Mouse (Mus musculus) thymus, postnatal 4 days (tissue): ENCODE measurements at regions not wholly inside any gene's neighbourhood (a gene's known extent, or its start where the extent isn't known, plus 50 kb on each side); places are given as distances from the start of the nearest gene placed in this dataset.

ENCODE experiments used
- DNase-seq: peaks from one replicate; pipeline ENCODE4 v3.0.0; 2021

GRCm38 (mm10) chr5:29870537-29870936, 134.8 kb upstream of the Gm5129 start:
- DNase-seq: no peak

- no peak for DNase-seq
These were observed 137.5 kb upstream of the Il6 start for GRCm38 (mm10) chr5:29875451-29875850.

- no peak for DNase-seq
These were observed 125.6 kb upstream of the Il6 start for GRCm38 (mm10) chr5:29887267-29887841.

DNA sequence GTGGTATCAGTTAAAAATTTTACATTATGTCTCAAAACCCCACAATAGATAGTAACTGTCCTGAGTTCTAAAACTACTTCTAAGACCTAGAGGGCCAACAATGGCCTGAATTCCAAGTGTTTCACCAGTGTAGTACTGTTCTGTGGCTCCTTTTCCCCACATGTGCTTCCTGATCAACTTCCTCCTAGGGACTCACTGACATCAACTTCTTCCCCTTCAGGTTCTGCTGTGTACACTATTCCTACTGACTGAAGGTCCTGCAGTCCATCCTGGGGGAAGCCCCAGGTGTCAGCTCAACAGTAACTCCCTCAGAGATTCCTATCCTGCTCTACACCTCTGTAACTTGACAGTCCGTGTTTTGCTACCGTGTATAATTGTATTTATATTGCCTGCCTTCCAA, 120.6 kb upstream of the Il6 start:
- DNase-seq: no peak

DNA sequence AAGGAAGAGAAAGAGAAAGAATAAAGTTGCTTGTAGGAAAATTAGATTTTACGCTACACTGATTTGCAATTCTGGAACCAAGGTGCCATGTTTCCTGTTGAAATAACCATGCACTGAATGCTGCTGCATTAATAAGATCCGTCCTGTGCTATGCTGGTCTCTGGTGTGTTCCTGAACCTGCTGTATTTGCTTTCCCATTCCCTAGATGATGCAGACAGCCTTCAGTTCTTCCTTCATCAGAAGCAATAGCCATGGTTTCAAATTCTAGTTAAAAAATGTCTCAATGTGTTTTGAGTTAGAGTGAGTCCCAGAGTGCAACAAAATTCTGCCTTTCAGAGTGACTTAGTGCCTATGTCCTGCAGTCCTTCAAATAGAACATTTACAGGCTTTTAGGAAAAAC, 120.1 kb upstream of the Il6 start:
- DNase-seq: no peak

DNA sequence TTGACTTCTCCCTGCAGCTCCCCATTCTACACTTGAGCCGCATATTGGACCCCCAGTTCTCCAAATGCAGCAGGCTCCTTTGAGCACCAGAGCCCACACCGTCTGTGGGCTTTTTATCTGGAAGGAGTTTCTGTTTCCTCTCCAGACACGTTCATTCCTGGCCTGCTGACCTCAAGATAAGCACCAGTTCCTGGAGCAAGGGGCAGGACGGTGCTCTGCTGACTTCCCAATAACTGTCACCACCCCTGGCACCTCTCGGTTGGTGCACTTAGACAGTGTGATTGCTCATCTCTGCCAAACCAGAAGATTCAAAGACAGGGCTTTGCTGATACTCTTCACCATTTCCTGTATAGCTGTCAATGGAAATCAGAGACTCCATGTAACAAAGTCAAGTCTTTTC, 119.1 kb upstream of the Il6 start:
- DNase-seq: no peak

DNA sequence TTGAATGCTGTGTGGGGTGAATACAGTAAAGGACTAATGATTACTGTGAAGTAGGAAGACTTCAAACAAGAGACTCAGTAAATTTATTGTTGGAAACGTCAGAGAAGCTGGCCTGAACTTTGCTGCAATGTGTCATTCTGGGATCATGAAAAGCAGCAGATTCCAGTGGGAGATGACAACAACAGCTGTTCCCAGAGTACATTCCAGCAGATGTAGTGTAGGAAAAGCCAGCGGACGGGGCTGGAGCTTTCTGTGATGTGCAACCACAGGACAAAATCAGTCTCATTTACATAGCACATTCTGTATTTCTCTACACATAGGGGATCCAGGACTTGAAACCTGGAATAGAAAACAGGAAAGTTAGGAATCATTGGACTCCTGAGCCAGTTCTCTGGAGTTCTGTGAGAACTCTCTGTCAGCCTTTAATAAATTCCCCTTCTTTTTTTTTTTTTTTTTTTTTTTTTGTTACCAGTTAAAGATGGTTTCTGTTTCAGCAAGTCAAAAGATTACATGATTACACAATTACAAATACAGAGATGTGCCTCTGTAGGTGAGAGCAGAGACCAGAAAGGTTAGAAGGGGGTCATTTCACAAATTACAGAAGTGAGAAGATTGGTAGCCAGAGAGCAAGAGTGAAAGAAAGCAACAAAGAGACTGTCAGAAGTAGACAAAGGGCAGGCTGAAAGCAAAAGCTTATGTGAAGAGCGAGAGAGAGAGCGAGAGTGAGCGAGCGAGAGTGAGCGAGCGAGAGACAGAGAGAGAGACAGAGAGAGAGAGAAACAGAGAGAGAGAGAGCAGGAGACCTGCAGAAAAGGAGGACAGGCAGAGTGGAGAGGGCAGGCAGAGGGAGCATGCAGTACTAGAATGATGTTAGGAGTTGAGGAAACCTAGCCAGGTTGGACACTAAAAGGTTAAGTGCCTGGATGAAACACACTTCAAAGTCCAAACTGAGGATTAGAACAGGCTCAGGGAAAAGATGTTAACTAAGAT, 118.0 kb upstream of the Il6 start:
- no peak for DNase-seq

- no peak for DNase-seq
These were observed 115.3 kb upstream of the Il6 start for GRCm38 (mm10) chr5:29897617-29898016.

- peak; percentile 12 for DNase-seq
These were observed 111.2 kb upstream of the Il6 start for GRCm38 (mm10) chr5:29901716-29902115.

- no peak for DNase-seq
These were observed 92.6 kb upstream of the Il6 start for GRCm38 (mm10) chr5:29920295-29920694.

DNA sequence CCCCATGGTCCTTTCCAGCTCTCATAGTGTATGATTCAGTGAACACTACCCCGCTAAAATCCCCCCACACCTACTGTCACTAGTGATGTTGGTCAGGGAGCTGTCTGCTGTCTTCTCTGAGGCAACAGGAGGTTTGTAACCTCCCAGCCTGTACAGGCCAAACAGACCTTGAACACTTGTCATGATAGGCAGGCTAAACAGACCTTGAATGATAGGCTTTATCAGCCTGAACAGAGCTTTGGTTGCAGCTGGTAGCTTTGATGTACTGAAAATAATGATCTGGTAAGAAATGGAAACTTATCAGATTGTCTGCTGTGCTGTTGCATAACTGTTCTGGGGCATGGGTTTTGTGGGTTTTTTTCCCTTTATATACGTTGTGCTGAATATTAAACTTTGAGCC, 87.4 kb upstream of the Il6 start:
- no peak for DNase-seq

DNA sequence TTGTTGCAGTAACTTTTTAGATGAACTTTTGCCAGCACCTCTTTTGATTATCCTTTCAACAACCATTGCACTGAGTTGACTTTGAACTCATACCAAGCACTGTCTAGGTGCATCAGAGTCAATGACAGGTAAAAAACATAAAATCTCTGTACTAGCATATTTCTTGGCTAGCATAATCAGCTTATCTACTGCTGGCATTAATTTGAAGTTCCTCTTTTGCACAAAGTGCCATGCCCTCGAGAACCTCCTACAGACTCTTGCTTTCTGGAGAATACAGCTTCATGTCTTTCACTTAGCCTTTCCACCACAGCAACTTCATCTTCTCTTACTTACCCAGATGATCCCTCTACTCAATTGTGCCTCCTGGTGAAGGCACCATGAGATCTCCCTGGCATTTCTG, 85.3 kb upstream of the Il6 start:
- DNase-seq: no peak

GRCm38 (mm10) chr5:29929381-29929780, 83.5 kb upstream of the Il6 start:
- no peak for DNase-seq

DNA sequence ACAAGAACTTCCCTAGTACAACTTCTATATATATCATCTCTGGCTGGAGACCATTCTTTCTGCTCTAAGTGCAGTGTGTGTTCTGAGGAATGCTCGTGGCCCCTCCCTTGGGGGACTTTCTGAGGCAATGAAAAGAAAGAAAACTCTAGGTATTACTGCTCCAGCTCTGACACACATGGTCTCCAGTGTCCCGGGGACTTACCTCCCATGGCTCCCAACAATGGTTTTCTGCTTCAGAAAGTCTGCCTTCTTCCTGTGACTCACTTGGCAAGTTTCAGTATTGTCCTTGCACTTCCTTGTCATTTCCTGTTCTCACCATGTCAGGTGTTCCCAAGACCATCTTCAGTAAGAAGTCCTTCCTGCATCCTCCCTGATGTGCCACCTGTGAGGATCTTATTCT, 65.7 kb upstream of the Il6 start:
- DNase-seq: no peak

DNA sequence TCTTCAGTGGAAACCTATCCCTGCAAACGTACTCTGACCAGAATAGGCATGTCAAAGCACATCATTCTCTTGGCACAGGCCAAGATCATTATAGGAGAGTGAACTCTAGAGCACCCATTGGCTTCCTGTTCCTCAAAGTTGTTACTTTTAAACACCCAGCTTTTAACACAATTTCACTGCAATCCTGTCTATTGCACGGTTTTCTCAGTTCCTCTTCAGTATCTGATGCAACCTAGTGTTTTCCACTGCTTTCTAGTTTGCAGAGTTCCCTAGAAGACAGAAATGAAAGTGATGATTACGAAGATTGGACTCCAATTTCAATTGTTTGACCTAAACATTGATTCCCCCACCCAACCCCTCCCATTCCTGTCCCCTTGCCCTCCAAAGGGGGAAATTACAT, 64.8 kb upstream of the Il6 start:
- no peak for DNase-seq

GRCm38 (mm10) chr5:29950456-29951170, 62.3 kb upstream of the Il6 start:
- no peak for DNase-seq

- DNase-seq: no peak
These were observed 61.2 kb upstream of the Il6 start for GRCm38 (mm10) chr5:29951381-29952350.
